Mouse (Mus musculus) megakaryocyte-erythroid progenitor cell, adult 5-6 weeks (primary cell): Measurements from ENCODE around the gene Irf2bpl. TPM values are rescaled to one million over a fixed set of nuclear protein-coding genes. Genes with fewer than 3 reads are reported as not detected.
A peak's percentile ranks its signal among the peaks of the same experiment; 100 is the strongest.

Experiments used
- ATAC-seq: replicated peaks from 2 replicates; pipeline ENCODE4 v1.8.0; 2016; ENCODE audit warnings: mild to moderate bottlenecking, inconsistent platforms; ENCODE audit not compliant: severe bottlenecking, poor library complexity, low FRiP score, low TSS enrichment
- total RNA-seq, 2 experiments: library from RNA; stranded (forward) in 1 of 2; stranded (reverse) in 1 of 2; fragments of 200-1000, 215-1000 nt in 1 of 2; fragments of >200 nt in 1 of 2; fragmentation: Nextera tagmentation in 1 of 2; gene quantifications; 2 replicates each; pipeline ENCODE4 v1.2.3; 2014 to 2017

Gene Irf2bpl
- total RNA-seq, 2 experiments from 2014 or later = 0.76 to 2.7 TPM

DNA sequence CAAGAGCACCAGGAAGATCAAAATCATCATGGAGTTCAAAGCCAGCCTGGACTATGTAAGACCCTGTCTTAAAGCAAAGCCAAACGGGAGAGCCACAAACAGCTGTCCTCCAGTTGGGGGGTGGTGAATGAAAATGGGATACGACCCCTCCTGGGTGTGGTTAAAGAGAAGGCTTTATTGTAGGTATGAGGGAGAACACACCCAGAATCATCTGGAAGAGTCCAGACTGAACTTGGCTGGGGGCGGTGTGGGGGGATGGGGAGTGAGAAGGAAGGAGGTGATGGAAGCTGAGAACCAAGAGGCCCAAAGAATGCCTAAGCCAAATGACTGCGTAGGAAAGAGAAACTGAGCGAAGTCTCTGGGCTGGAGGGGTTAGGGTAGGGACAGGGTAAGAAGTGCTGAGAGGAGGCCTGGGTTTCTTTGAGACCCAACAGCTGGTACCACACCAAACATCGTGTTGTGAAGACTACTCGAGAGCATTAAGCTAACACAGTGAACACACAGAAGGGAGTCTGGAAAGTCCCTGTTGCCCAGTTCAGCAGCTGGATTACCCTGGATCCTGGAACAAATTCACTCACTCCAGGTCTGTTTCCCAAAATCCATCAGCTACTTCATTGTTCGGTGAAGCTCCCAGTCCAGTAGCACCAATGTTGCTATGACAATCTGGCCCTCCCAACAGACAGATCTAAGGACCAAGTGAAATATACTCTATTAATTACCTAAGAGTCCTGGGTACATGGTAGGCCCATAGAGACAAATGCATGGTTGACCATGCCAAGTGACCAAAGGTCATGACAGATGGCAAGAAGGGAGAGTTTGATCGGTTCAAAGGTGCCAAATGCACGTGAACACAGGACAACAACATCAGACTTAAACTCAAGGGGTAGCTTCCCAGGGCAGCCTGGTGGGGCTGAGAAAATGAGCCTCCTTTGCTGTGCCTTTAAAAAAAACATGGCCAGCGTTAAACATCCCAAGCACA, 19.5 kb upstream of the Irf2bpl start:
- ATAC-seq = no peak

GRCm38 (mm10) chr12:86899461-86900179, 15.0 kb upstream of the Irf2bpl start:
- no peak for ATAC-seq

DNA sequence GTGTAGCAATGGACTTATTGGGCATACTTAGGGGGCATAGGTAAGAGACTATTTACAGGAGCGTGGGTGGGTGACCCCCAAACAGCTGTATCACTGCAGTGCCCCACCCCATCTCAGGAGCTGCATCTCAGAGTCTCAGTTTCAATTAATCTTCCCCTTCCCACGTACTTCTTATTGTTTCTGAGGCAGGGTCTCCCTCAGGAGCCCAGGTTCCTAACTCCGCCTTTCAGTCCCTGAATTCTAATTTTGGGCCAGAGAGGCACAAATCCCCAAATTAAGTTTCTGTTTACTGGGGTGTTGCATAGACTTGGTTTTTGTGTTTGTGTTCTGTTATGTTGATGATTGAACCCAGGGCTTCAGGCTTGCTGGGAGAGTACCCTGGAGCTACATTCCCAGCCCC, 13.8 kb upstream of the Irf2bpl start:
- no peak for ATAC-seq

DNA sequence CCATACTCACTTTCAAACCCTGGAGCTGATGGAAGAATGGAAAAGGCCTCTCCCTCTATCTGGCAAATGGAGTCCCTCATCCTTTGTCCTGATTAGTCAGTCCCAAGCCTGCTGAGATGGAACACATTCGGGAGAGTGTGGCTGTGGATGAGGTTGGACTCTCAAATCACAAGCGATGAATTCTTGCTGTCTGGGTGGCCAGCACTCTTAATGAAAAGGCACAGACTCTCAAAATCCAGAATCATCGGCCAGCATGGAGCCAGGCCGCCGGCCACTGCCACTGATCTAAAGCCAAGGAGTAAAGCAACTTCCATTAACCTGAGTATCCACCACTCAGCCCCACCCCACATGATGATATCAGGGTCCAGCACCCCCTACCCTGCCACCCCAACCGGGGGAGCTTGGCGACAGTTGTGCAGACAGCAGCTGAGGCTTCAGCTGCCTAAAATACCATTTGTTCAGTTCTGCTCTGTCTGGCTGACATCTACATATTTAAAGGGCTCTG, 13.2 kb upstream of the Irf2bpl start:
- no peak for ATAC-seq

DNA sequence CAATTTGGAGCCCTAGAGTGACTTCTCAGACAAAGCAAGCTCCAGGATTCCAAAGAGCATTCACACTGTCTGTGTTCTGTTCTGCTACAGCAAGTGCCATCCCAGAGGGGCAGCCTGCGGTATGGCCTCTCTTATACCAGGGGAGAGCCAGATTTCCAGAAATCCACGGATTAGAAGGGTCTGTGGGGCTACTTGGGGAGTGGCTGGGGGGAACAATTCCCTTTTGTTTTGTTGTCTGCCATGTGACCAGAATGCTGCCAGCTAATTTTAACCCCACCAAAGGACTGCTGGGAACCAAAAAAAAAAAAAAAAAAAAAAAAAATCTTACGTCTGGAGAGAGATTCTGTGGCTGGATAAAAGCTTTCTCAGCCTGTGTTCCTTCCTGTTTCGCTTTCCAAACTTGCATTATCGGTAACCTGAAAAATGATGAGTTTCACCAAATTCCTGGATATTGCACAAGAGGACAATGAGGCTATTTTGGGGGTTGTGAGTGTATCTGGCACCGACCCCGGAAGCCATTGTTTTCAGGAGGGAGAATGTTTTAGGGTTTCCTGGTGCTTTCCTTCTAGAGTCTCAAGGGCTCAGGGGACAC, 12.4 kb upstream of the Irf2bpl start:
- no peak for ATAC-seq

DNA sequence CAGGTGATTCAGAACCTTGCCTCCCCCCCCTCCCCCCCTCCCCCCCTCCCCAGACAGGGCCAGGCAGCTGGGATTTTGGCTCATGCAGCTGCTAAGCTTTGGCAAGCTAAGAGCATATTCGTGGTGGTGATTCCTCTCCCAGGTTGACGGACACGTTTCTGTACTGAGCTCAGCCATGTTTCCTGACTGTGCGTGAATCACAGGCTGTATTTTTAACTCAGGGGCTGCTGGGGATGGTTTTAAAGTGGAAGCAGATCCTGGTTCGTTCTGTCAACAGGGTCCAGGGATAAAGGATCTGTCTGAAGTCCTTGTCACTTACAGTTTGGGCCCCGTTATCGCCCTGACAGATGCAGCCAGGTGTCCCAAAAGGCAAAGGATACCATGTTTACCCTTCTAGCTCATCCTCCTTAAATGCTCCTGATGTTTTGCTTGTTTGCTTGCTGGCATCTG, 11.9 kb upstream of the Irf2bpl start:
- no peak for ATAC-seq

- no peak for ATAC-seq
These were observed 11.3 kb upstream of the Irf2bpl start for GRCm38 (mm10) chr12:86895703-86896409.

GRCm38 (mm10) chr12:86894841-86895428, 10.3 kb upstream of the Irf2bpl start:
- ATAC-seq = peak; percentile 20; the same call in 1 of the 2 replicates

DNA sequence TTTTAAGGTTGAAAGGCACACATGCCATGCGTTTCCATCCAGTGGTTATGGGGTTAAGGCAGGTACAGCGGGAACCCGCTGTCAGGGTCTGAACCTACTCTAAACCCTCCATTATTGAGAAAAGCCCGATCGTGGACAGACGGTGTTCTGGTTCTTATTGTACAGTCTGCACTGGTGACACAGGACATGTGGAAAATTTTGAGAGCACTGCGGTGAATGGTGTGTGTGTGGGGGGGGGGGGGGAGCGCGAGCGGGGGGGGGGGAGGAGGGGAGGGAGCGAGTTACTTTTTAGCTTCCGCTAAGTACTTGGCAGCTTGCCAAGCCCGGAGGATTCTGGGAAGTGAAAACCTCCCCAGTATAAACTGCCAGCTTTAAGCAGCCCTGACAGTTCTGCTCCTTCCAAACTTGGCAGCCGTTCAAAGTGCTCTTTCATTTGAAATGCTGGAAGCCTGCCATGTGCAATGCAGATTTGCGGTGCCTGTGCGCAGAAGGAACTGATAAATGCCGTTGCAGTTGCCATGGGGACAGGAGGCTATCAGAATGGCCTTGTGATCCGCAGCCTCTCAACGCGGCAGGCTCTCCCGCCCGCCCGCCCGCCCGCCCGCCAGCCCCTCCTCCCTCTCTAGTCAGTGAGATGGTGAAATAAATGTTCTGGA, 9.7 kb upstream of the Irf2bpl start:
- ATAC-seq = peak; percentile 84

DNA sequence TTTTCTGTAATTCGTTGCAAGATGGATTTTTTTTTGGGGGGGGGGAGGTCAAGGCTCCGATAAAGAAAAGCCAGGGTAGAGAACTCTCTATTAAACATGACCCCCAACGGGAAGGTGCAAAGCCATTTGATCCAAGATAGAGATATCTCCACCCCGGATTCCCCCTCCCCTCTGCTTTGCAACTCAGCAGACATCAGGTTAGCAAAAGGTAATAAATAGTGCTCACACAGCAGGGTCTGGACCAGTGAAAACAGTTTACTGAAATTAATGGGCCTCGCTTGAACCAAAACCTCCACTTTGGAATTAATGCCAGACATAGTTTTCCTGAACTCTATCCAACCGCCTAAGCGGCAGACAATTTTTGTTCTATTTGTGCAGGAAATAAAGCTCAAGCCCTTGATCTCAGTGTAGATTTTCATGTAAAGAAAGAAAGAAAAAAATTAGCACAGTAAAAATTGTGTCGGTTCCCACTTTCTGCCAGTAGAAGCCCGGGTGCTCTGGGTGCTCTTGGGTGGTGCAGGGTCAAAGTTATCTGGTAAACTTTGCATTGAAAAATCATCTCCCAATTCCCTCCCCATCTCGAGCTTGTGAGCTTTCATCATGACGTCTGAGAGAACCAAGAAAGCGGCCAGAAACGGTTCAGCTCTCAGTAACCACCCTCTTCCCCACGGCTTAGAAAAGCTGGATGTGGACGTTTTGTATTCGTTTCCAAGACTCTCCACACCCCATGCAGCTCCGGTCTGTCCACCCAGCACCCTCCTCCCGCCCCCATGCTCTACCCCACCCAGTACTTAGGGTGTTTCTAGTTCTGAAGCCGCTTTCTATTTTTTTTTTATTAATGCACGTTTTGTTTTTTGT, 9.0 kb upstream of the Irf2bpl start:
- ATAC-seq = peak; percentile 17

GRCm38 (mm10) chr12:86892711-86893311, 8.2 kb upstream of the Irf2bpl start:
- no peak for ATAC-seq

DNA sequence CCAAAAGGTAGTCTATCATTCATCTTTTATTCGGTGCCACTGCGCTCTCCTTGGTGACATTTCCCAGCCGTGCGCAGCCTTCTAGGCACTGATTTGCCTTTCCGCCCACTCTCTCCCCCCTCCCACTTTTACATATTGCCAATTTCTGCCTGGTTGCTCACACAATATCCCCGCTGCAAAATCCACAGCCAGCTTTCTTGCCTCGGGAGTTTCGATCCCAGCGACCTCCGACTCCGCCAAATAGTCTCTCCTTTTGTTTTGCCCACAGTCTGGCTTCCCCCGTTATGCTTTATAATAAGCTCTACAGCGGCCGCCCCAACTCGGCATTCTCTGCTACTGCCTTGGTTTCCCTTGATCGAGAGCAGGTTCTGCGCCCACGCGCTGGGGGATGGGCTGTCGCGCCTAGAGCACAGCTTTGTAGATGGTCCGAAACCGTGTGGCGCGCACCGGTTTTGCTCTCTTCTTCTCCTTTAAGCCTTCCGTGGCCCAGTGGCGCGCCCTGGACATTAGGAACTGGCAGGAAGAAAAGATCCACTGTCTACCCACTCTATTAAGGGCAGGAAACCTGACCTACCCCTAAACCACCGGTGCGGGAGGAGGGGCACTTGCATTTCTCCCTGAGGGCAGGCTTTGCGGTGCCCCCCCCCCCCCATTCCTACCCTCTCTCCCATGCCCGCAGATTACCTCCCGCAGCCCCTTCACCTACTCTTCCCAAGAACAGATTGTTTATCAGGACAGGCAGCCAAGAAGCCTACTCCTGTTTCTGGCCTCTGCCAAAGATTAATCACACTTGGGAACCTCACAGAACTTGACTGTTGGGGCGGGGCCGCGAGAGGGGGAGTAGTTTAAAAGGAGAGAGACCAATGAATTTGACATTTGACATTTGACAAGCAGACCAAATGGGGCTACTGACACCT, 7.4 kb upstream of the Irf2bpl start:
- peak; percentile 56 for ATAC-seq

DNA sequence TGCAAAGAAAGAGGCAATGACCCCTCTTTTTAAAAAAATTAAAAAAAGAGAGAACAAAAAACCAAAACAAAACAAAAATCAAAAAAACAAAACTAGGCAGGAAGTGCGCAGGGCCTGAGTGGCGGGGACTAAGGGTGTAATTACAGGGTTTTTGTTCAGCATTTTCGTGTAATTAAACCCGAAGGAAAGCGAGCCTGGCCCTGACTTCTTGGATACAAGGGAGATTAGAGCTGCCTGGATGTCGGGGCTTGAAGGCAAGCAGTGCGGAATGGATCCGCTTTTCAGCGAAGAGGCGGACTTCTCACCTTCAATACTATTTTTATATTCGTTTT, 6.8 kb upstream of the Irf2bpl start:
- ATAC-seq = no peak

DNA sequence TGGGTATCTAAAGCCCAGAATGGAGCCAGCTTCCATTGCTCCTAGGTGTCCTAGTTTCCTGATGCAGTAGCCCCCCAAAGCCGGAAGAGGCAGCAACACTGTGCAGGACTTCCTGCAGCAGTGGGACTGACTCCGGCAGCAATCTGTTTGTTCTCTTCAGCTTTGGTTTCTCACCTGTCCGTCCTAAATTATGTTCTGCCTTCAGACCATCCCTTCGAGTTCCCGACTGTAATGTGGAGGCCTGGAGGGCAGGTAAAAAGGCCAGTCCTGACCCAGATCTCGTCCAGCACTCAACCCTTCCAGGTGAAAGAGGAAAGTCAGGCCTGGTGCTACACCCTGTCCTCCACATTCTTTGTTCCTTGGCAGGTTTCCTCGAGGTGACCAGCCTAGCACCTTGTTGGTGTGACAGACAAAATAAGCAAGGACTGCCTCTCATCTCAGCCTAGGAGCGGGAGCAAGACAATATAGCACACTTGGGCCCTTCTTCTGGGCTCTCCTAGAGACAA, 6.3 kb upstream of the Irf2bpl start:
- ATAC-seq = no peak

GRCm38 (mm10) chr12:86890091-86890720, 5.6 kb upstream of the Irf2bpl start:
- ATAC-seq = no peak
